Comparison of ENCODE assay signal across 27 mouse cellular contexts in genomic region chr8:89246342-89246741, GRCm38 (mm10).
"Had no signal": no experiment of that assay in that cellular context is flagged by ENCODE, and none has a peak within 500 bp of the region (broad histone marks: within the 10 kb centered on the region; RNA-seq: fewer than 3 reads in every experiment).

No protein-coding gene starts in this region.

- H3K27me3 ChIP-seq: forebrain, embryonic 15.5 days had no signal

- H3K36me3 ChIP-seq: embryonic facial prominence, embryonic 10.5 days; embryonic facial prominence, embryonic 12.5 days; embryonic facial prominence, embryonic 13.5 days; embryonic facial prominence, embryonic 15.5 days; forebrain, embryonic 10.5 days; forebrain, embryonic 12.5 days; forebrain, embryonic 15.5 days; heart, embryonic 10.5 days had no signal

- H3K4me3 ChIP-seq: embryonic facial prominence, embryonic 10.5 days; embryonic facial prominence, embryonic 12.5 days; embryonic facial prominence, embryonic 13.5 days; embryonic facial prominence, embryonic 15.5 days; erythroblast, embryonic 14.5 days; forebrain, embryonic 10.5 days; forebrain, embryonic 12.5 days; forebrain, embryonic 13.5 days; forebrain, embryonic 15.5 days; gastrocnemius, adult 2 months; heart, adult 2 months; heart, embryonic 10.5 days had no signal

- H3K27ac ChIP-seq: embryonic facial prominence, embryonic 10.5 days; embryonic facial prominence, embryonic 12.5 days; embryonic facial prominence, embryonic 13.5 days; embryonic facial prominence, embryonic 15.5 days; forebrain, embryonic 12.5 days; forebrain, embryonic 13.5 days; forebrain, embryonic 15.5 days; gastrocnemius, adult 2 months; heart, adult 2 months; heart, embryonic 10.5 days had no signal

- H3K9ac ChIP-seq: embryonic facial prominence, embryonic 12.5 days; embryonic facial prominence, embryonic 13.5 days; embryonic facial prominence, embryonic 15.5 days; forebrain, embryonic 12.5 days; forebrain, embryonic 13.5 days; forebrain, embryonic 15.5 days; forebrain, postnatal 0 days had no signal

- ATAC-seq: forebrain, embryonic 13.5 days; forebrain, embryonic 14.5 days; forebrain, embryonic 15.5 days; forebrain, embryonic 16.5 days; forebrain, postnatal 0 days had no signal

- DNase-seq: cerebellum, adult 9-10 months; cerebellum, adult 9-11 months; cerebellum, postnatal 10 days; cerebellum, postnatal 14 days; cerebellum, postnatal 25 days; cerebellum, postnatal 36 days; embryo, embryonic 11 days; forebrain, postnatal 0 days; gastrocnemius, adult 2 months; gastrocnemius, postnatal 10 days; gastrocnemius, postnatal 14 days; gastrocnemius, postnatal 25 days; gastrocnemius, postnatal 36 days; heart, adult 18-20 months; heart, adult 2 months had no signal

- H3K4me2 ChIP-seq: embryonic facial prominence, embryonic 12.5 days; embryonic facial prominence, embryonic 13.5 days; embryonic facial prominence, embryonic 15.5 days; forebrain, embryonic 12.5 days; forebrain, embryonic 13.5 days; forebrain, embryonic 15.5 days had no signal

- H3K9me3 ChIP-seq: embryonic facial prominence, embryonic 10.5 days; embryonic facial prominence, embryonic 12.5 days; embryonic facial prominence, embryonic 13.5 days; embryonic facial prominence, embryonic 15.5 days; forebrain, embryonic 10.5 days; forebrain, embryonic 12.5 days; forebrain, embryonic 13.5 days; forebrain, embryonic 15.5 days; heart, embryonic 10.5 days had no signal
